Mouse (Mus musculus): Measurements from ENCODE around the gene Ndufaf1.
"Not testable (repeated sequence)": the region's sequence is repeated elsewhere in the genome, so short reads cannot be mapped to it uniquely, and the experiment has no call there.

The Ndufaf1 gene

DNA sequence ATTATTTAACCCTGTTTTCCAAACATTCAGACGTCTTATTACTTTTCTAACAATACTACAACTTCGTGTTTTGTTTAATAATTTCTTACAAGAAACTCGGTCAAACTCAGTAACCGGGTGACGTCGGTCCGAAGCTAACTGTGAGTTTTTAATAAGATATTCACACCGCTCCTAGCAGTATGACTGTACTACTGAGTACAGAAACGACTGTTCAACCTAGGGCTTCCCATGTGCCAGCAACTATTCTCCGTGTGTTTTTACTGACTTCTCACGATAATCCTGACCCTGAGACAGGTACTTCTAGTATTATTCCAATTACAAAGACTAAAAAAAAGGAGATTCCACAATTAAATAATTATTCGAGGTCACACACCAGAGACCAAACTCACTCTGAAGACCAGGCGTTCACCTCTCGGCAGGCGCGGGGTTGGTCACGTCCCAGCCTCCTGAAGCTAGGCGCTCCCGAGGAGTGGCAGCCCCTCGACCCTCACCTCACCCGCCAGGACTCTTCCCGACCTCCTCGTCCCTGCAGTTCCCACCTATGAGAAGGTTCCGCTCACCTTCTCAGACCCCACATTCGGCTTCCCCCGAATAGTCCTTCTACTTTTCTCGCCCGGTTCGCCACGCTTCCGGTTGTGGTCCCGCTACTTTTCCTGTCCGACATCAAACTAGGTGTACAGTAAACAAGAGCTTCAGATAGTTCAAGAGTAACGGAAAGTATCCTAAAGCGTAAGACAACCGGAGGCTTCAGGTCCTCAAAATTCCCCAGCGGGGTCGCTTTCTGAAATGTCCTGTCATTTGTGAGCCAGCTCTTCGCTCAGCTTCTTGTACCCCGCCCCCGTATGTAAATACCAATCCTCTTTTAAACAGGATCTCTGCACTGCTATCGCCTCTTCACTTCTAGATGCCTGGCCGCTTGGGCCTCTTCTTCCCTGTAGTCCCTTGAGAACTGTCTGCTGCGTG lies at the start of gene Ndufaf1:
Gene Ndufaf1, minus strand, starts transcription at position 608 of the 963 bp plus-strand sequence.
- peak; percentile 89 for DNase-seq

DNA sequence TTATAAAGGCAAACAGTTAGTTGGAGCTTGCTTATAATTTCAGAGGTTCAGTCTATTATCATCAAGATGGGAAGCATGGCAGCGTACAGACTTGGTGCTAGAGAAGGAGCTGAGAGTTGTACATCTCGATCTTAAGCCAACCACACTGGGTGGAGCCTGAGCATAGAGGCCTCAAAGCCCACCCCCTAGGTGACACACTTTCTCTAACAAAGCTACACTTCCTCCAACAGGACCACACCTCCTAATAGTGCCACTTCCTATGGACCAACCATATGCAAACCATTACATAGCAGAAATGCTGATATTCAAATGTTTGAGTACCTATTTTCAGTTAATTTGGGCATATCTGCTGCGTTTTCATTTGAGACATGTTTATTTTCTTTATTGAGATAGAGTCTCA lies 47.4 kb upstream of the Ndufaf1 start:
- no peak for DNase-seq

DNA sequence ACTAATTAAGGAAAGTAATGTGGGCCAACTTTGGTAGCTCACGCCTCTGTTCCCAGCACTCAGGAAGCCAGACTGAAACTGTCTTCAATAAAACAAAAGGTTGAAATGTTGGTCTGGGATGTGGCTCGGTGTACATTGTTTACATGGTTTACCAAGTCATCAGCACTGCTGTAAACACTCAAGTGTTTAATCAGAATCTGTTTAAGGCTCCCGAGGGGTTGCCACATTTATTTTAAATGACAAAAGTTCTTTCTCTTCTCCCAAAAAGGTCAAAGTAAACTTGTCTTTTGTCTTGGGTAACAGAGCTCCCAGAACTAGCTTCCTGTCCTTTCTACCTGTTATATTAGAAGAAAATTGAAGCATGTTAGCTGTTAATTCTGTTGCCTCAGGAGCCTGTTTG lies 45.0 kb upstream of the Ndufaf1 start:
- no peak for DNase-seq

DNA sequence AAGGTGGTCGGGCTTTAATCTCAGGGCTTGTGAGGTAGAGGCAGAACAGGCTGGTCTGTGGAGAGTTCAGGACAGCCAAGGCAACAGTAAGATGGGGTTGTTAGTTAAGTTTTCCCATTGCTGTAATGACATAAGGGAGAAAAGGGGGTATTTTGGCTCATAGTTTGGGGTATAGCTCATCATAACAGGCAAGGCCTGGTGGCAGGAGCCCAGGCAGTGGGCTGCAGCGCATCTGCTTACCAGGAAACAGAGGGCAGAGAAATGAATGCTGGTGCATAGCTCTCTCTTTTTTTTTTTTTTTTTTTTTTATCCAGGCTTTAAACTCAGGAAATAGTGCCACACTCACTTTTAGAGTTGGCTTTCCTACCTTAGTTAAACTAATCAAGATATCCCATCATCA lies 40.5 kb upstream of the Ndufaf1 start:
- no peak for DNase-seq

DNA sequence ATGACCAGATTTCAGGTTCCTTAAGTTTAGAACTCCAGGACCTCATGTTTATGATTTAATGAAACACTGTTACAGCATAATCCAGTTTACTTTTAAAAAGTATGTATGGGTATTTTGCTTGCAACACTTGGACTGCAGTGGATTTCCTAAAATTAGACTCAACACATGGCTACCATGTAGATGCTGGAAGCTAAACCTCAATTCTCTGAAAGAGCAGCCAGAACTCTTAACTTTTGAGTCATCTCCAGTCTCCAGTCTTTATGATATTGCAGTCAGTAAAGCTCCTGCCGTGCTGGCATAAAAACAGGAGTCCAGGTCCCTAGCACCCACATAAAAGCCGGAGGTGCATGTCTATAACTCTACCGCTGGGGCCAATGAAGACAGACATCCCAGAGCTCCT lies 37.3 kb upstream of the Ndufaf1 start:
- no peak for DNase-seq

DNA sequence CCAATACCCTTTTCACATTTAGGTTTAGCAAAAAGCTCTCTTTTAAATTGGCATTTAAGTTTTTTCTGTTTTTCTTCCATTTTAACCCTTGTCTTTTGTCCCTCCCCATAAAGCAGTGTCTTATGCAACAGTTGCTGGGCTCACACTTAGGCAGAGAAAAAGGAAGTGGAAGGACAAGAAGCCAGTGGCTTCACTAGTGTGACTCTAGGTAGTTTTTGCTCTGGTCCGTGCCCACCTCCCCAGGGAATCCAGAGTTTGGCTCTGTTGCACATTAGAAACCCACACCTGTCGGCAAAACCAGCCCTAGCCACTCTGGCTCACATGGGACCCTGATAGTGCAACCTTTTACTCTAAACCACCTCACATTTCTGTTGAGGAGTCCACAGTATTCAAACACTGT lies 35.8 kb upstream of the Ndufaf1 start:
- no peak for DNase-seq

DNA sequence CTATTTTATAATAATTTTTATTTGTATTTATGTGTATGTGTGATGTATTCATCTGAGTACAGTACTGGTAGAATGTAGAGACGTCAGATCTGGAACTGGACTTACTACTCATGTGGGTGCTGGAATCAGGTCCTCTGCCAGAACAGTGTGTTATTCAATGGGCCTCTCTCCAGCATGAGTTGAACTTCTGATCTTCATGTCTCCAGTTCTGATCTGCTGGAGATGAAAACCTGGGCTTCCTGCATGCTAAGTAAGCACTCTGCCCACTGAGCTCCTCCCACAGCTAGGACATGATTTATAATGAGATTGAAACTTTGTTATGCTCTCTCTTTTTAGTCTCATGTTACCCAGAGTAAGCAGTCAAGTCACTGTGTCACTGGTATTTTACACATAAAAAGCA lies 33.5 kb upstream of the Ndufaf1 start:
- peak; percentile 11 for DNase-seq

DNA sequence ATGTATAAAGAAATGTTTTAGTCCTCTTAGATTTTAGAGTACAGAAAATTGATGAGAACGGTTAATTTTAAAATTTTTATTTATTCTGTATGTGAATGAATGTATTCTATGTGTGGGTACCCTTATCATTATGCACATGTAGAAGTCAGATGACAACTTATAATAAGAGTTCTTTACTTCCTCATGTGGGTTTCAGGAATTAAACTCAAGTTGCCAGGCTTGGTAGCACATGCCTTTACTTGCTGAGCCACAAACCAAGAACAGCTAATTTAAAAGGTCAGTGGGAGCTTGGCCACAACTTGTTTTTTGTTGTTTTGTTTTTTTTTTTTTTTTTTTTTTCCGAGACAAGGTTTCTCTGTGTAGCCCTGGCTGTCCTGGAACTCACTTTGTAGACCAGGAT lies 32.2 kb upstream of the Ndufaf1 start:
- no peak for DNase-seq

DNA sequence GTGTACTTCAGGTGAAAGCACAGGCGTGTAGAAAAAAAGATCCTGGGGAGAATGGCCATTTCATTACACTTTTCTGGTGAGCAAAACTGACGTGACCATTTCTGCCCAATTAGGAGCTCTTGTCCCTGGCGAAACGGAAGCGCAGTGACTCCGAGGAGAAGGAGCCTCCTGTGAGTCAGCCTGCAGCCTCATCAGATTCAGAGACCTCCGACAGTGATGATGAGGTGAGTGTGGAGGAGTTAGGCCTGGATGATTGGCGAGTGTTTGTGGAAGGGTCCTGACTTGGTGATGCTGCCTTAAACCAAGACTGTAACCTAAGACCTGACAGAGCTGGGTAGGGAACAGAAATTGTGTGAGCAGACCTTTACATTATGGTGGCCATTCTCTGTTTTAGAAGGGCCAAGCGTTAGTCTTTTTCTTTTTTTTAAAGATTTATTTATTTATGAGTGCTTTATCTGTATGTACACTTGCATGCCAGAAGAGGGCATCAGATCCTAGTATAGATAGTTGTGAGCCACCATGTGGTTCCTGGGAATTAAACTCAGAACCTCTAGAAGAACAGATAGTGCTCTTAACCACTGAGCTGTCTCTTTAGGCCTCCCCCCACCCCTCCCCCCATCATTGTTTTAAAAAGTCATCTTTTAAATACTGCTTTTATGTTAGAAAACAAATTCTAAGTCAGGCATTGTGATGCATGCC lies 29.5 kb upstream of the Ndufaf1 start:
- DNase-seq, result no peak

DNA sequence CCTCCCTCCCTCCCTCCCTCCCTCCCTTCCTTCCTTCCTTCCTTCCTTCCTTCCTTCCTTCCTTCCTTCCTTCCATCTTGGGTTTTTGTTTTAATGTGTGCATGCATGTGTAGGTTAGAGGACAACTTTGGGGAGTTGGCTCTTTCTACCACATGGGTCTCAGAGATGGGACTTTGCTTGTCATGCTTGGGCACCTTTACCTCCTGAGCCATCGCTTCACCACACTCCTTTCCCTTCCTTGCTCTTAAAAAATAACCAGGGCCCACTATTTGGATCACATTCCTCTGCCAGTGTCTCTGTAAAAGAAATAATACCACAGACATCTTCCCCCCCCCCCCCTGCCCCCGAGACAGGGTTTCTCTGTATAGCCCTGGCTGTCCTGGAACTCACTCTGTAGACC lies 21.1 kb upstream of the Ndufaf1 start:
- DNase-seq, result no peak

DNA sequence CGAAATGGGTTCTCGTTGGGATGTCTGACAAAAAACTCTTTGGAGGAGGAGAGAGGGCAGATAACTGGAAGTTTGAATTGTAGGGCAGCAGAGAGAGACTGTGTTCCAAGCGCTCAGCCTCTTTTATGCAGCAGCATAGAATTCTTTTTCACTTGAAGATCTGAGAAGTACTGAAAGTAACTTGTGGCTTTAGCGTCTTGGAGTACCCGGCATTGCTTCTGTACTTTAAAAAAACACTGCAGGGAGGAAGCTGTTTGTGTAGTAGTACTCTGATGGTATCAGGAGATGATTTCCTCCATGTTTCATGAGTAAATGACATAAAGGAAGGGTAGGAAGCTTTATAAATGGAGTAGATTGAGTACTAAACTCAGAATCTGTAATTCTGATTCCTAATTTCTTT lies 13.2 kb upstream of the Ndufaf1 start:
- DNase-seq, result no peak

DNA sequence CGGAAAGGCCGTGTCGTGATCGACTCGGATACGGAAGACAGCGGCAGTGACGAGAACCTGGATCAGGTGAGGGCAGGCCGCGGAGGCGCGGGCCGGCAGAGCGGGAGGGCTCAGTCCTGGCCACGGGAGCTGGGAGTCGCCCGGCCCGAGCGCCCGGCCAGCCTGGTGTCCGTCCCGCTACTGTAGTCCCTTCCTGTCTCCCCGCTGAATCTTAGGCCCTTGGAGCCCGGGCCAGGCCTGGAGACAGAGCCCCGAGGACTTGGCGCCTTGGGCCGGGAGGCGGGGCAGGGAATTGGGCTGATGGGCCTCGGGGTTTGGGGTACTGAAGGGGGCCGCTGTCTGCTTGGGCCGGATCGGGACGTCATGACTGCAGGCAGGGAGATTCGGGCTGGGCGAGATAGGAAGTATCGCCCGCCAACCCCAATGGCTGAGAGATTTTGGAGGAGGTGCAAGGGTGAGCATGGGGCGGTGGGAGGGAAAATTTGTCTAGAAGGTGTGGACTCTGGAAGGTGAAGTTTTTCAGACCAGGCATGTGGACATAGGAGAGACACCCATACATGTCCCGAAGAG lies 12.7 kb upstream of the Ndufaf1 start:
- DNase-seq, result no peak

DNA sequence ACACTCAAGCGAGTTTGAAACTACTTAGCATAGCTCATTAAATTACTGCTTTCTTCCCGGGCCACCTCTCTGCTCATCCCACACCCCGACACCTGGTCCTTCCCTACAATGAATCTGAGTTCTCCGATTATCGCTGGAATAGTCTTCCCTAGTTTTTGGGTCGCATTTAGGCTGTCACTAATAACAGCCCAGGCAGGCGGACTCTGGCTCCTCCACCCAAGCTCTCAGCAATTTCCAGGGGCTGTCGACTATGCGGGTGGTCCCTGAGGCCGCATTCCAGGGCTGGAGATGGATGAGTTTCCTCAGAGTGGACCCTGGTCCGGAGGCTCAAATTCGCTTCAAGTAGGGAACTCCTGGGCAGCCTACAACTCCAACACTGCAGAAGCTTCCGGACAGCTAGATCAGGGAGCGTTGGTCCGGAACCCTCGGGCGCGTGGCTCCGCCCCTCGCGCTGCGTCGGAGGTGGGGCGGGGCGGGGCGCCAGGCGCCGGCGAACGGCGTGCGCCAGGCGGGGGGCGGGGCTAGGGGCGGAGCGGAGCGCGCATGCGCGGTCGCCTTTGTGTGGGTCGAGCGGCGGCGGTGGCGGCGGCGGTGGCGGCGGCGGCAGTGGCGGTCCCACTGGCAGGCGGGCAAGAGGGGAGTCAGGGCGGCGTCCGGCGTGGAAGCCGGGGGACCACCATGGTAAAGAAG lies 12.0 kb upstream of the Ndufaf1 start, which contains the start of gene Rtf1:
Gene Rtf1, plus strand, starts transcription at position 544 of the 690 bp plus-strand sequence.
- peak; percentile 96 for DNase-seq

DNA sequence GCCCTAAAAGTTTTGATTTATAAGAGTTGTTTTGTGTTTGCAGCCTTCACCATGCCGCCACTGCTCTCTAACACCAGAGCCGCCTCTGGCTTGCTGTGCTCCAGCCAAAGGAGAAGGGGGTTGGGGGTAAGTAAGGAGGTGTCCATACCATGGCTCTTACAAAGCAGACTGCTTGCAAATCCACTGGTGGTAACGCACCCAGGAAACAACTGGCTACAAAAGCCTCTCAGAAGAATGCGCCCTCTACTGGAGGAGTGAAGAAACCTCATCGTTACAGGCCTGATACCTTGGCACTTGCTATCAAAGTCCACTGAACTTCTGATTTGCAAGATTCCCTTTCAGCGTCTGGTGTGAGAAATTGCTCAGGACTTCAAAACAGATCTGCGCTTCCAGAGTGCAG lies 6.4 kb upstream of the Ndufaf1 start:
- peak; percentile 19 for DNase-seq

DNA sequence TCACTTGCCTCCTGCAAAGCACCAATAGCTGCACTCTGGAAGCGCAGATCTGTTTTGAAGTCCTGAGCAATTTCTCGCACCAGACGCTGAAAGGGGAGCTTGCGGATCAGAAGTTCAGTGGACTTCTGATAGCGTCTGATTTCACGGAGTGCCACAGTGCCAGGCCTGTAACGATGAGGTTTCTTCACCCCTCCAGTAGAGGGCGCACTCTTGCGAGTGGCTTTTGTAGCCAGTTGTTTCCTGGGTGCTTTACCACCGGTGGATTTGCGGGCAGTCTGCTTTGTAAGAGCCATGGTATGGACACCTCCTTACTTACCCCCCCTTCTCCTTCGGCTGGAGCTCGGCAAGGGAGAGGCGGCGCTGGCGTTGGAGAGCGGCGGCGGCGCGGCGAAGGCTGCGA lies 3.1 kb upstream of the Ndufaf1 start:
- not testable (repeated sequence) for DNase-seq

DNA sequence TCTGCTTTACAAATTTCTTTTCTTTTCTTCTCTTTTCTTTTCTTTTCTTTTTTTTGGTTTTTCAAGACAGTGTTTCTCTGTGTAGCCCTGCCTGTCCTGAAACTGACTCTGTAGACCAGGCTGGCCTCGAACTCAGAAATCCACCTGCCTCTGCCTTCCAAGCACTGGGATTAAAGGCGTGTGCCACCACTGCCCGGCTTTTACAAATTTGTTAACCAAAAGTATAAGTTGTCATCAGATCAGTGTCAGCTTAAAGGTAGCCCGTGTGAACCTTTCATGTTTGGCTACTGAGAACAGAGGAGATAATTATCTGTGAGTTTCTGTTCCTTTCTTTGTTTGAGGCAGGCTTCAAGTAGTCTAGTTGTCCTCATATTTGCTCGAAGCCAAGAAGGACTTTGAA lies 18.4 kb downstream of the Ndufaf1 start:
- DNase-seq, result no peak

DNA sequence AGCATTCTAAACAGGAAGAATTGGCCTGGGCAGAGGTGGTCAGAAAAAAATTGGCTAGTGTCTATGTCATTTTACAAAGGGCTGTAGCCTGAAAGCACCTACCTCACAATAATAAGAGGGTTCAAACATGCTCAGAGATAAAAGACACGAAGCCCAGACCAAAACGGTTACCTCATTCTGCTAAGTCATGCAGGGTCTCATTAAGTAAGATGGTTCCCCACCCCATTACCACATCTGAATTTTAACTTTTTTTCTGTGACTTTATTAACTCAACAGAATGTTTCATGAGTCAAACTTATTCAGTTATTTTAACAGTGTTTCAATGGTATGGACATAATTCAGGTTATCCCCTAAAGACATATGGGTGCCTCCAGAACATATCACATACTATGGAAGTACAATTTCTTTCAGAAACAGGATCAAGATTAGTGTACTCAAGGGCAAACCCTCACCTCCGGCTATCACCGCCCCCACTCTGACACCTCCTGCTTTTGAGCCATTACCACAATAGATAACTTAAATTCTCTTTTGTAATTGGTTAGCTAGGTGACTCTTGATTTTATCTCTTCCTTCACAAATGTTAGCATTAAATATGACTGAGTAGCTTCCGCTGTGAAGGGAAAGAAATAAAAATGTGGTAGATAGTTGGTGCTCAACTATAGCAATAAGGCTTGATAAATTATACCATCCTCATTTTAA lies 21.3 kb downstream of the Ndufaf1 start:
- no peak for DNase-seq

DNA sequence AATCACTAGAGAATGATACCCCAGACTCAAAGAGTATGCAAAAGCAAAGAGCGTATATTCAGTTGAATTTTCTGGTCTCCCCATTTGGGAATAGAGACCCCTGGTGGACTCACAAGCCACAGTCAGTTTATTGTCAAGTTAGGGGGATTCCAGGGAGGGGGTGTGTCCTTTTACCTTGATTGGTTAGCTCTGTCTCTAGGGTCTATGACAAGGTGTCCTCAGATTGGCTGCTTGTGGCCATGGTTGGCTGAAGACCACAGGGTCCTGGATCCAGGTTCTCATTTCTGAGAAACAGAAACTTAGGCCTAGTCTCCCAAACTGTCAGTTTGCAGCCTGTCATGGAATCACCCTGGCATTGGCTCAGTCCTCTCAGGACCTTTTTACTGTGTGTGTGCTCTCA lies 25.8 kb downstream of the Ndufaf1 start:
- no peak for DNase-seq

DNA sequence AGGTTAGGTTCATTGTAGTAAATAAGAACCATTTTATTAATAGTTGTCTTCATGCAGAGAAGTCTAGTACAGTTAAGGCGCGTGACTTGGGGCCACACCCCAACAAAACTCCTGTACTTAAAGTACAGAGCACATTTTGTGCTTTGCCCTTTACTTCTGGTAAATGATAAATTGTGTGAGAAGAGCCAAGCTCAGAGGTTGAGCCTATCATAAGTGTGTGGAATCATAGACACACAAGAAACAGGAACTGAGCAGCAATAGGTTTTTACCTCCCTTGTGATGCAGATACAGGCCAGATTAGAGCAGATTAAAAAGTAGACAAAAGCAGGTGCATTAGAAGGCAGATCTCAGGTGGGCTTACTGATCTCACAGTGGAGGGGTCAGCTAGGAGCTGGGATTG lies 41.3 kb downstream of the Ndufaf1 start:
- DNase-seq, result no peak

DNA sequence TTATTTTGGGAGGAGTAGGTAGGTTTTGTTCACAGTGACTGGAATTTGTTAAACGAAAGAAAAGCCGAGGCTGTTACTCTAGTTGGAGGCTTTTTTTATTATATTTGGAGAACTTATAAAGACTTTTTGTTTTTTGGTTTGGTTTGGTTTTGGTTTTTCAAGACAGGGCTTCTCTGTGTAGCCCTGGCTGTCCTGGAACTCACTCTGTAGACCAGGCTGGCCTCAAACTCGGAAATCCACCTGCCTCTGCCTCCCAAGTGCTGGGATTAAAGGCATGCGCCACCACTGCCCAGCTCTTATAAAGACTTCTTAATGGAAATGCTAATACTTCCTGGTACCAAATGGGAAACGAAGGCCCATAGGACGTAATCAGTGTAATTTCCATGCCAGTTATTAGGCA lies 43.6 kb downstream of the Ndufaf1 start:
- DNase-seq, result not testable (repeated sequence)

DNA sequence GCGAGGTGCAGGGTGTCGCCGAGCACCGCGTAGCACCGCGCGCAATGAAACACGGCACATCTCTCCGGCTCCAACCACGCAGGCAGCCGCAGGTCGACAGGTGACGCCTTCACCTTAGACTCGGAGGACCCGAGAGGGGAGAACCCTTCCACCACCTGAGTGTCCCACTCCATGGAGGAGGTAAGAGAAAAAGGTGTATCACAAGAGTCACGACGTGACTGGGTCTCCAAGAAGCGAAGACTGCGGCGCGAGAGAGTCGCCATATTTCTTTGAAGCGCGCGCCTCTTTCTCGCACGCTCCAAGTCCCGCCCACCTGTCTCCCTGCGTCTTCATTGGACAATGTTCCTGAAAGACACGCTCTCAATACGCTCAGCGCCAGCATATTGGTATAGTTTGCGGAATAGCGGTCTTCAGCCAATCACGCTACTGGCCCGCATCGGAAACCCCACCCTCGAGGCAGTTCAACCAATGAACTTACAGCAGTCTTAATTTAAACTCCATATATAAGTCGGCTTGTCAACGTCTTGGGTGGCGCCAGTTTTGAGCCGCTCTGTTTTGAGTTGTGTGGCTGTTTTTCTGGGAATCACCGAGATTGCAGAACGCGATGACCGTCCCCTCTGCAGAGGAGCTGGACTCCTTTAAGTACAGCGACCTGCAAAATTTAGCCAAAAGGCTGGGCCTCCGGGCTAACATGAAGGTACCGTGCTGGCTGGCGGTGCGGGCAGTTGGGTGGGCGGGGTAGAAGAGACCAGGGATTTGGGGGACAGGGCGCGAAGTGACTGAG lies 44.2 kb downstream of the Ndufaf1 start, which contains the start of the genes Nusap1 and Oip5:
Gene Nusap1, plus strand, starts transcription at position 100 of the 784 bp plus-strand sequence.
Gene Oip5, minus strand, starts transcription at position 271 of the 784 bp plus-strand sequence.
- peak; percentile 91 for DNase-seq

DNA sequence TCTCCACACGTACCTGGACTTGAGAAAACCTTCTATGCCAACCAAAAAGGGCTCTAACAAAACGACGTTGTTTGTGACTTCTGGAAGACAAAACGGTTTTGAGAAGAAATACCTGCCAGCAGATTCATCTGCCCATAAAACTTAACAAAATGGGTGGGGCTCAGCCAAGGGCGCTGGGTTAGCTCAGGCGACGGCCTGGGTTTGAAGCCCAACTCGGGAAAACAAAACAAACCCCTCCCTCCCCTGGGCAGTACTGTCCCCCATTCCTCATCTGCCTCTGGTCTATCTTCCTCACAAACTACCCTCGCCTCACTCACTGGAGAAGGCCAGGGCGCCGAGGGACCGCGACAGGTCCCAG lies 44.8 kb downstream of the Ndufaf1 start:
- no peak for DNase-seq

Measured in kidney, adult 18-20 months (tissue).